Mouse (Mus musculus) brain, adult 2 months (tissue): Measurements from ENCODE around the gene Sspn.

Source experiments
- DNase-seq: peaks from one replicate; pipeline ENCODE4 v3.0.0; 2011; ENCODE audit warnings: low read depth, low spot score

The Sspn gene

GRCm38 (mm10) chr6:145972836-145973235, 41.4 kb downstream of the Sspn start:
- no peak for DNase-seq

- DNase-seq: peak; percentile 39
Measured at GRCm38 (mm10) chr6:145973356-145973755, 41.9 kb downstream of the Sspn start.

GRCm38 (mm10) chr6:145974766-145975165, 43.3 kb downstream of the Sspn start:
- no peak for DNase-seq

GRCm38 (mm10) chr6:145977344-145977743, 45.9 kb downstream of the Sspn start:
- DNase-seq: no peak

GRCm38 (mm10) chr6:145977771-145978450, 46.5 kb downstream of the Sspn start:
- DNase-seq: peak; percentile 74

GRCm38 (mm10) chr6:145981074-145981473, 49.6 kb downstream of the Sspn start:
- no peak for DNase-seq

- no peak for DNase-seq
Measured at GRCm38 (mm10) chr6:145982335-145982734, 50.9 kb downstream of the Sspn start.

- DNase-seq: no peak
Measured at GRCm38 (mm10) chr6:145990578-145990977, 59.1 kb downstream of the Sspn start.

GRCm38 (mm10) chr6:145992526-145992925, 61.1 kb downstream of the Sspn start:
- no peak for DNase-seq

GRCm38 (mm10) chr6:145992985-145993384, 61.5 kb downstream of the Sspn start:
- DNase-seq: peak; percentile 63

GRCm38 (mm10) chr6:145998314-145999007, 67.0 kb downstream of the Sspn start:
- peak; percentile 95 for DNase-seq

- DNase-seq: no peak
Measured at GRCm38 (mm10) chr6:146000767-146001166, 69.3 kb downstream of the Sspn start.

GRCm38 (mm10) chr6:146001396-146002191, 70.2 kb downstream of the Sspn start:
- no peak for DNase-seq

GRCm38 (mm10) chr6:146004174-146004601, 72.7 kb downstream of the Sspn start:
- no peak for DNase-seq

GRCm38 (mm10) chr6:146005129-146005886, 73.9 kb downstream of the Sspn start:
- DNase-seq: no peak

- DNase-seq: no peak
Measured at GRCm38 (mm10) chr6:146005935-146006564, 74.6 kb downstream of the Sspn start.

- no peak for DNase-seq
Measured at GRCm38 (mm10) chr6:146006753-146007152, 75.3 kb downstream of the Sspn start.

GRCm38 (mm10) chr6:146008450-146008981, 77.1 kb downstream of the Sspn start:
- peak; percentile 90 for DNase-seq

GRCm38 (mm10) chr6:146009163-146009915, 77.9 kb downstream of the Sspn start:
- peak; percentile 54 for DNase-seq
